Mouse (Mus musculus) neural tube, embryonic 11.5 days (tissue): ENCODE results near the gene Gm10318. TPM values are rescaled to one million over a fixed set of nuclear protein-coding genes. Genes with fewer than 3 reads are reported as not detected.

ENCODE experiments used
- ATAC-seq: fragments of 200-750 bp; cut with Nextera tagmentation; 2 replicates; pipeline ENCODE4 v1.8.0; 2017; ENCODE audit warnings: moderate number of reproducible peaks, mild to moderate bottlenecking, moderate TSS enrichment, moderate library complexity; ENCODE audit not compliant: insufficient read depth, low FRiP score, low TSS enrichment
- DNase-seq: peaks from one replicate; pipeline ENCODE4 v3.0.0-alpha.2; 2015; ENCODE audit warnings: low spot score
- H3K27ac ChIP-seq: fragments of 300-500 bp; sonication (generic); 2 replicates; pipeline ENCODE4 v1.5.1; 2014; ENCODE audit warnings: low read depth, mild to moderate bottlenecking, low read length
- H3K27me3 ChIP-seq: fragments of 300-500 bp; sonication (generic); 2 replicates; pipeline ENCODE4 v1.6.1; 2014; ENCODE audit warnings: mild to moderate bottlenecking, low read length, mixed read lengths; ENCODE audit not compliant: control insufficient read depth, insufficient read depth
- H3K36me3 ChIP-seq: fragments of 300-500 bp; sonication (generic); 2 replicates; pipeline ENCODE4 v1.6.1; 2014; ENCODE audit warnings: mild to moderate bottlenecking, low read length, moderate library complexity, mixed read lengths; ENCODE audit not compliant: control insufficient read depth, insufficient read depth
- H3K4me1 ChIP-seq: fragments of 300-500 bp; sonication (generic); 2 replicates; pipeline ENCODE4 v1.6.1; 2014; ENCODE audit warnings: low read length, mixed read lengths; ENCODE audit not compliant: control insufficient read depth, insufficient read depth
- H3K4me2 ChIP-seq: fragments of 300-500 bp; sonication (generic); 2 replicates; pipeline ENCODE4 v1.6.1; 2014; ENCODE audit warnings: low read depth, mild to moderate bottlenecking, moderate library complexity
- H3K4me3 ChIP-seq: fragments of 300-500 bp; sonication (generic); 2 replicates; pipeline ENCODE4 v1.5.1; 2014; ENCODE audit warnings: low read depth, low read length
- H3K9ac ChIP-seq: fragments of 300-500 bp; sonication (generic); 2 replicates; pipeline ENCODE4 v1.6.1; 2014; ENCODE audit warnings: mild to moderate bottlenecking, low read length
- H3K9me3 ChIP-seq: fragments of 300-500 bp; sonication (generic); 2 replicates; pipeline ENCODE4 v1.6.1; 2016; ENCODE audit warnings: low read length; ENCODE audit not compliant: control insufficient read depth
- WGBS: fragments of 180-500 bp; shearing (Covaris S2); extraction: QIAGEN DNeasy Blood & Tissue Kit; methylation state at CpG from one replicate; pipeline ENCODE4 v1.1.7; 2014; 5-methylcytosine and 5-hydroxymethylcytosine counted together
- polyA plus RNA-seq: library from polyadenylated mRNA; unstranded; fragments of >200 nt; fragmentation: Nextera tagmentation; extraction: Ambion mirVana; gene quantifications from 2 replicates; pipeline ENCODE4 v1.2.1, GENCODE M21; 2014

Gm10318 gene
- polyA plus RNA-seq, 1 experiment from 2014 or later, result not detected

GRCm38 (mm10) chr10:77901871-77902210, 49.2 kb downstream of the Gm10318 start:
- WGBS, result 1% methylated on average over 14 of the region's 14 CpGs
- Histone ChIP-seq H3K9ac (peak overlapping the region; percentile 65), H3K27me3 (no peaks in the 10 kb centered on the region), H3K4me1 (0 out of 2 replicates have a peak, but pooled peaks cover 5% of the 10 kb centered on the region), H3K4me3 (peak overlapping the region; percentile 56), H3K9me3 (no peaks in the 10 kb centered on the region), H3K4me2 (peak overlapping the region; percentile 85), H3K36me3 (no peaks in the 10 kb centered on the region), H3K27ac (no peak overlapping the region)
- DNase-seq, result no peak
- peak; percentile 24; the same call in 1 of the 2 replicates for ATAC-seq

DNA sequence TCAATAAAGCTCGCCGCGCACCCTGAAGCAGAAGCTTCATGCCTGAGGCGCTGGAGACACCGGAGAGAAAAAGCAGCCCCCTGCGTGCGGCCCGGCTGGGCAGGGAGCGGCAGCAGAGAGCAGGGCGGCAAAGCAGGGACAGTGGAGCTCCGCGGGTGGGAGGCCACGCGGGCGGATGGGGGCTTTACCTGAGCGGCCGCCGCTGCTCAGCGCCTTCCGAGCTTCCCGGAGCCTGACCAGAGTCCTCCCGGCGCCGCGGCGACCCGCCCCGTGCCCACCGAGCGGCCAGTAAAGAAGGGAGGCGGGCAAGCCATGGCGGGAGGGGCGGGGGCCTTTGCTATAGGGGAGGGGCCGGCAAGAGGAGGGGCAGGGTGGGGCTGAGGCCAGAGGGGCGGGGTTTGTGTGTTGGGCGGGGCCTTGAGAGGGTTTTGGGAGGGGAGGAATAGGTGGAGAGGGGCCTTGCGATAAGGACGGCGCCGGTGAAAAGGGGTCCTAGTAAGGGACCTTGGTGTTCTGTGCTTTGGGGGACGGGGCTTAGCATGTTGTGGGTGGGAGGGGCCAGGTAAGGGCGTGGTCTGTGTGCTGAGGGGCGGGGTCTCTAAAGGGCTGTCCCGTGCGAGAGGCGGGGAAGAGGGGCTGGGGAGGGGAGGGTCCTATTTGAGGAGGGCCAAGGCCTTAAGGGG, 49.7 kb downstream of the Gm10318 start, which contains the start of gene Lrrc3:
Gene Lrrc3 (minus strand): TSS at position 326 of the 683 bp plus-strand sequence.
- 1% methylated on average over 37 of the region's 46 CpGs for WGBS
- 0 out of 2 replicates have a peak, but pooled peaks cover 5% of the 10 kb centered on the region for H3K4me1 ChIP-seq
- peak within 1 kb of the TSS; percentile 56 for H3K4me3 ChIP-seq
- peak within 1 kb of the TSS; percentile 65 for H3K9ac ChIP-seq
- no peaks in the 10 kb centered on the region for H3K36me3 ChIP-seq
- peak within 1 kb of the TSS; percentile 85 for H3K4me2 ChIP-seq
- H3K27me3 ChIP-seq, result no peaks in the 10 kb centered on the region
- H3K27ac ChIP-seq, result no peak within 1 kb of the TSS
- no peaks in the 10 kb centered on the region for H3K9me3 ChIP-seq
- ATAC-seq (peak; percentile 81), DNase-seq (peak; percentile 75)

DNA sequence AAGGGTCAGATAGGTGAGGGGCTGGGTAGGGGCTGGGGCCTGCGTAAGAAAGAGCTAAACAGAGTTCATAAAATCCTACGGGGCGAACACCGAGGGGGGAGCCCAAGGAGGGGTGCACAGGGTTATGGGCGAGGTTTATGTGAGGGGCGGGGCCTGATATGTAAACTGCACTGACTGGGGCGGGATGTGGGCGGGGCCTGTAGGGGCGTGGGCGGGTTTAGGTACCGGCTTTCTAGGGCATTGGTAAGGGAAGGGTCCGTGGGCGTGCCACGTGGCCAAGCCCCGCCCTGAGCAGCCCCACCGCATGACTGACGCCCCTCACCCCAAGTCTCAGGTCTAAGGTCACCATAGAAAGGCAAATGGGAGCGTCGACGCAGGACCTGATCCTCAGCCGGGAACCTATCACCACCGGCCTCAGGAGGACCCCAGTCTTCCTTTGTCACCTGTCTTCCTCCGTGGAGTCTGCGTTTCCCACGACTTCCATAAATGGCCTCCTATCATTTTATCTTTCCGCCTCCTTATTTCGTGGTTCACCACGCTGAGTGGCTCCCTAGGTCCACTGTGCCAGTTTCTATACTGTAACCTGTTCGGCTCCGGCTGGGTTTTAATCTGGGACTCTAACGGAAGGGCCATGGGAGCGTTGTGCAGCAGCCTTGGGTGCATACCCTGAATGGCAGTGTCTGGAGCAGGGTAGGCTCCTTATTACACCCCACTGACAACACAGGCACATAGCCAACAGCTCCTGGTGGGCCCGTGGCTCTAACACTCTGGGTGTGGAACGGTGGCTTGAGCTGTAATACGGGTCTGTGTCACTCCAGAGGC, 50.4 kb downstream of the Gm10318 start:
- Histone ChIP-seq H3K27ac (no peak overlapping the region), H3K9ac (peak overlapping the region; percentile 45)
- WGBS, result 7% methylated on average over 35 of the region's 35 CpGs

More for the DNA sequence above, 50.4 kb downstream of the Gm10318 start:
- Histone ChIP-seq H3K4me3 (peak overlapping the region; percentile 56), H3K4me1 (0 out of 2 replicates have a peak, but pooled peaks cover 5% of the 10 kb centered on the region), H3K27me3 (no peaks in the 10 kb centered on the region), H3K36me3 (no peaks in the 10 kb centered on the region), H3K9me3 (no peaks in the 10 kb centered on the region), H3K4me2 (peak overlapping the region; percentile 85)
- DNase-seq (peak; percentile 85), ATAC-seq (peak; percentile 88)

Other genes starting within 250 kb of the Gm10318 start
- 334 and 346 TPM in 2 replicates for gene Sumo3, start 246.8 kb upstream of the Gm10318 start, polyA plus RNA-seq
- 1.4 and 4.8 TPM in 2 replicates for gene Gm49325, start 246.7 kb upstream of the Gm10318 start, polyA plus RNA-seq
- gene Ube2g2, start 230.6 kb upstream of the Gm10318 start, polyA plus RNA-seq, result 65.9 and 66.0 TPM in 2 replicates
- 0.92 and 1.0 TPM in 2 replicates for gene Tspear, start 166.3 kb upstream of the Gm10318 start, polyA plus RNA-seq
- not detected in 2 replicates for gene Gm19402, start 162.1 kb upstream of the Gm10318 start, polyA plus RNA-seq
- gene Gm9508, start 155.6 kb upstream of the Gm10318 start, polyA plus RNA-seq, result not detected in 2 replicates
- gene Gm10272, start 146.2 kb upstream of the Gm10318 start, polyA plus RNA-seq, result not detected in 2 replicates
- gene Gm10024, start 141.4 kb upstream of the Gm10318 start, polyA plus RNA-seq, result not detected in 2 replicates
- not detected in 2 replicates for gene Gm10142, start 137.1 kb upstream of the Gm10318 start, polyA plus RNA-seq
- not detected in 2 replicates for gene Krtap12-1, start 132.3 kb upstream of the Gm10318 start, polyA plus RNA-seq
- not detected in 2 replicates for gene Gm10100, start 126.4 kb upstream of the Gm10318 start, polyA plus RNA-seq
- gene Gm18596, start 110.2 kb upstream of the Gm10318 start, polyA plus RNA-seq, result not detected in 2 replicates
- gene Gm9736, start 101.5 kb upstream of the Gm10318 start, polyA plus RNA-seq, result not detected in 2 replicates
- gene Gm3233, start 93.2 kb upstream of the Gm10318 start, polyA plus RNA-seq, result not detected in 2 replicates
- gene Gm3238, start 81.5 kb upstream of the Gm10318 start, polyA plus RNA-seq, result not detected in 2 replicates
- not detected in 2 replicates for gene Gm7138, start 75.9 kb upstream of the Gm10318 start, polyA plus RNA-seq
- not detected in 2 replicates for gene Gm3250, start 70.3 kb upstream of the Gm10318 start, polyA plus RNA-seq
- gene Gm7137, start 64.7 kb upstream of the Gm10318 start, polyA plus RNA-seq, result not detected in 2 replicates
- not detected in 2 replicates for gene Gm9639, start 57.8 kb upstream of the Gm10318 start, polyA plus RNA-seq
- not detected in 2 replicates for gene Gm19668, start 53.7 kb upstream of the Gm10318 start, polyA plus RNA-seq
- not detected in 2 replicates for gene Gm9507, start 41.0 kb upstream of the Gm10318 start, polyA plus RNA-seq
- not detected in 2 replicates for gene Gm2696, start 38.2 kb upstream of the Gm10318 start, polyA plus RNA-seq
- not detected in 2 replicates for gene Krtap10-4, start 25.8 kb upstream of the Gm10318 start, polyA plus RNA-seq
- not detected in 2 replicates for gene Krtap10-10, start 16.9 kb upstream of the Gm10318 start, polyA plus RNA-seq
- gene Gm36176, start 6.1 kb upstream of the Gm10318 start, polyA plus RNA-seq, result not detected in 2 replicates
- not detected in 2 replicates for gene Gm3285, start 9.1 kb downstream of the Gm10318 start, polyA plus RNA-seq
- 4.3 and 4.8 TPM in 2 replicates for gene Lrrc3, start 49.7 kb downstream of the Gm10318 start, polyA plus RNA-seq
- gene Trpm2, start 117.7 kb downstream of the Gm10318 start, polyA plus RNA-seq, result 0.58 and 1.4 TPM in 2 replicates
- gene 1810043G02Rik, start 125.7 kb downstream of the Gm10318 start, polyA plus RNA-seq, result 35.9 and 42.5 TPM in 2 replicates
- gene Pfkl, start 157.2 kb downstream of the Gm10318 start, polyA plus RNA-seq, result 125 and 127 TPM in 2 replicates
- gene Dnmt3l, start 189.1 kb downstream of the Gm10318 start, polyA plus RNA-seq, result not detected in 2 replicates
- not detected in 2 replicates for gene Aire, start 190.8 kb downstream of the Gm10318 start, polyA plus RNA-seq
- 1.4 TPM in 2 replicates for gene Icosl, start 216.4 kb downstream of the Gm10318 start, polyA plus RNA-seq